Mouse (Mus musculus): ENCODE measurements around the gene Taf1b. TPM values are rescaled to one million over a fixed set of nuclear protein-coding genes. Genes with fewer than 3 reads are reported as not detected.
"Not testable (repeated sequence)": the region's sequence is repeated elsewhere in the genome, so short reads cannot be mapped to it uniquely, and the experiment has no call there.

The Taf1b gene
- total RNA-seq (2021), result 1 to 10 TPM; 7.2 to 8.9 TPM
- long read RNA-seq, experiment 1, transcript Taf1b-201 (15 exons, 2,209 nt), result major isoform, 13 of 16 reads
- long read RNA-seq, experiment 1, partial matches to known transcripts, result 1 of 16 reads
- long read RNA-seq, experiment 1, other reads (novel, unspliced or antisense), result 2 of 16 reads
- long read RNA-seq, experiment 2, transcript Taf1b-201 (15 exons, 2,209 nt), result major isoform, 9 of 11 reads
- long read RNA-seq, experiment 2, partial matches to known transcripts, result 0 of 11 reads
- long read RNA-seq, experiment 2, other reads (novel, unspliced or antisense), result 1 of 11 reads

DNA sequence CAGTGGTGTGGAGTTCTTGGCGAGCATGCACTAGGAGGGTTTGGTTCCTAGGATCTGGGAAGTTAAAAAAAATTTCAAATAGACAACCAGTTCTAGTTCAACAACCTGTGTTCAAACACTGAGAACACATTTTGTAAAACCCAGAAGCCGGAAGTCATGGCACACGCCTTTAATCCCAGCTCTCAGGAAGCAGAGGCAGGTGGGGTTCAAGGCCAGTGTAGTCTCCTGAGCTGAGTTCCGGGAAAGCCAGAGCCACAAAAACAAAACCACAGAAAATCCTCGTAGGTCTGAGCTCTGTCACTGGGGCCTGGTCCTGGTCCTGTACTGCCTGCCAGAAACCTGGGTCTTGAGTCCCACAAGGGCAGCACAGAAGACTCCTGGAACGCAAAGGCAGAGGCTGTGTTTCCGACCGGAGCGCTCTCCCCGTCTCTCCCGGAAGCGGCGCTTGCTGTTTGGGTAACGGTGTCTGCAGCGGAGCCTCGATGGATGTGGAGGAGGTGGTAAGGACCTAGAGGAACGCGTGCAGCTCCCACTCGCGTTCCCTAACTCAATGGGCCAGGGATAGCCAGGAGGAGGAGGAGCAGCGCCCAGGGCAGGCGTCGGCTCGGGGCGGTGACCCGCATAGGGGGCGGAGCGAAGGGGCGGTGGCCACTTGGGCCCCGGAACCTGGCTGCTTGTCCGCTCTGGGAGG, at the start of gene Taf1b:
Taf1b (plus strand) TSS at position 210 of the 691 bp plus-strand sequence.
- TF ChIP-seq CTCF (IDR thresholded peaks at IDR 0.05), result no peak
- H3K4me3 ChIP-seq, result peak within 1 kb of the TSS; percentile 80
- H3K27ac ChIP-seq, result peak within 1 kb of the TSS; percentile 90
- intact Hi-C loops (cut with DNase I), result loop anchor here (5.0 kb wide), 1 partner anchor 69 kb away; no protein-coding TSS in a partner anchor
- peak; percentile 87 for DNase-seq

GRCm38 (mm10) chr12:24460406-24460805, 37.8 kb upstream of the Taf1b start:
- no peak overlapping the region for H3K4me3 ChIP-seq
- no peak for TF ChIP-seq CTCF (IDR thresholded peaks at IDR 0.05)
- intact Hi-C loops (cut with DNase I), result no loop called here

DNA sequence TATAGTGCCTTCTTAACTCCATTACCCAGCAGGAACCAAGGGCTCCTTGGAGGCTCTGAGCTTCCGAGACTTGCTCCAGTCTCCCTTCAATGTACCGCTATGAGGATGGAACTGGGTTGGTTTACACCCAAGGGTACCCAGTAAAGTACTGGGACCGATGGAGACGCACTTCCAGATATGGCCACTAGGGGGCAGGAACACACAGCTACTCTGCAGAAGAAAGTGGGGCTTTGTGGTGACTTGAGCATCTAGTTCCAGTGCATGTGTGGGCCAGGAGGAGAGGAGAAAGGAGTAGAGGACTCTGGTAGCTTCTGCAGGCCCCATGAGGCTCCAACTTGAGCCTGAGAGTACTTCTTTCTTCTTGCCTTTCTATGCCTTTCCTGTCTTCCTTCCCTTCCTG, 36.0 kb upstream of the Taf1b start:
- not testable (repeated sequence) for DNase-seq

More at GRCm38 (mm10) chr12:24460406-24460805, 37.8 kb upstream of the Taf1b start:
- no peak overlapping the region for H3K27ac ChIP-seq
- DNase-seq, result no peak

DNA sequence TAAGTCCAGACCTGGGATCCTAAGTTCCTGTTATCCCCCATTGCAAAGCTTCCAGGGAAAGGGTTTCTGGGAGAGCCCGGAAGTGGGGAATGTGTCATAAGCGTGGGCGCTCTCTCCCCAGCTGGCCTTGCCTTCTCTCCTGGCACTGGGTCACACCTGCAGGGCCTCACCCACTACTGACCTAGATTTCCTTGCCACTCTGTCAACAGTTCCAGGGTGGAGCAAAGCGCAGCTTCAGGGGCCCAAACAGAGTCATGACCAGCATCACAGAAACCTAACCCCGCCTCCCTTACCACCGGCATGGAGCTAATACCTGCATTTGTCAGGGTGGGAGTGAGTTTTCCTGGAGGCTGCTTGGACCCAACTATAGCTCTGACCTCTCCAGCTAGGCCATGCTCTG, 34.7 kb upstream of the Taf1b start:
- H3K27ac ChIP-seq; H3K4me3 ChIP-seq; DNase-seq; intact Hi-C loops (cut with DNase I): not testable (repeated sequence)

More for the DNA sequence above, 36.0 kb upstream of the Taf1b start:
- H3K27ac ChIP-seq; intact Hi-C loops (cut with DNase I); H3K4me3 ChIP-seq: not testable (repeated sequence)
- peak; percentile 79 for TF ChIP-seq CTCF (IDR thresholded peaks at IDR 0.05)

- no peak for TF ChIP-seq CTCF (IDR thresholded peaks at IDR 0.05)
- DNase-seq, result no peak
- Histone ChIP-seq H3K27ac (no peak overlapping the region), H3K4me3 (no peak overlapping the region)
- intact Hi-C loops (cut with DNase I), result no loop called here
Measured at GRCm38 (mm10) chr12:24468966-24469365, 29.2 kb upstream of the Taf1b start.

GRCm38 (mm10) chr12:24470943-24471342, 27.2 kb upstream of the Taf1b start:
- peak; percentile 53 for DNase-seq
- Histone ChIP-seq H3K4me3 (no peak overlapping the region), H3K27ac (no peak overlapping the region)
- TF ChIP-seq CTCF (IDR thresholded peaks at IDR 0.05), result peak; percentile 87
- intact Hi-C loops (cut with DNase I), result loop anchor here (2.0 kb wide), 2 partner anchors 130 to 226 kb away; no protein-coding TSS in a partner anchor

- intact Hi-C loops (cut with DNase I), result no loop called here
- Histone ChIP-seq H3K27ac (no peak overlapping the region), H3K4me3 (no peak overlapping the region)
- no peak for TF ChIP-seq CTCF (IDR thresholded peaks at IDR 0.05)
- no peak for DNase-seq
Measured at GRCm38 (mm10) chr12:24473221-24473620, 24.9 kb upstream of the Taf1b start.

DNA sequence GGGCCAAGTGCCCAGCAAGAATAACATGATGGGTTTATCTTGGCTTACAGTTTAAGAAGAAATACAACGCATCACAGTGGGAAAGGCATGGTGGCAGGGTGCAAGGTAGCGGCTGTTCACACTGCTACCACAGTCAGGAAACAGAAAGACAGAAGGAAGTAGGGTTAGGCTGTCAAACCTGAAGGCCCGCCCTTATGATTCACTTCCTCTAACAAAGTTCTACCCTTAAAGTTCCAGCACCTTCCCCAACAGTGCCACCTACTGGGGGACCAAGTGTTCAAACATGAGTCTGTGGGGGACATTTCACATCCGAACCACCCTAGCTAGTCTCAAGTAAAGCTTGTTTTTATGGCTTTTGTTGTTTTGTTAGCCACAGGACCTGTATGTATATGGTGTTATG, 13.2 kb upstream of the Taf1b start:
- intact Hi-C loops (cut with DNase I), result no loop called here
- H3K27ac ChIP-seq, result no peak overlapping the region
- TF ChIP-seq CTCF (IDR thresholded peaks at IDR 0.05), result peak; percentile 5; the same call in 1 of the 2 replicates
- no peak for DNase-seq
- H3K4me3 ChIP-seq, result no peak overlapping the region

GRCm38 (mm10) chr12:24486882-24487281, 11.3 kb upstream of the Taf1b start:
- intact Hi-C loops (cut with DNase I), result no loop called here
- H3K4me3 ChIP-seq, result no peak overlapping the region
- no peak for DNase-seq
- no peak for TF ChIP-seq CTCF (IDR thresholded peaks at IDR 0.05)
- no peak overlapping the region for H3K27ac ChIP-seq

DNA sequence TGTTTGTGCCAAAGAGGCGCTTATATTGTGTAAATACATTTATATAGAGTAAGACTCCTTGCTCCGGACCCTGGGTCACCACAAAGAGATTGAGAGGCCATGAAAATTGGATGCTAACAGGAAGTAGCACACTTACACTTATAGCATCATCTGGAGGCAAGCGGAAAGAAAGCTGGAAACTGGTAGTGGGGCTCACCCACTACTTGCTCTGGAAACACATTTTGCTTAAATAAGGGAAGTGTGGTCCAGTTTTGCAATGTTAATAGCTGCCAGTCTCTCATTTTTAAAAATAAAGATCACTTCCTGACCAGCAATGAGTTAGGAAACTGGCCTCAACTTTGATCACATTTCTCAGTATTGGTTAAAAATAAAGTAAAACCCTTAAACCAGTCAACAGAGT, 5.7 kb upstream of the Taf1b start:
- DNase-seq; H3K4me3 ChIP-seq; intact Hi-C loops (cut with DNase I); H3K27ac ChIP-seq: not testable (repeated sequence)

DNA sequence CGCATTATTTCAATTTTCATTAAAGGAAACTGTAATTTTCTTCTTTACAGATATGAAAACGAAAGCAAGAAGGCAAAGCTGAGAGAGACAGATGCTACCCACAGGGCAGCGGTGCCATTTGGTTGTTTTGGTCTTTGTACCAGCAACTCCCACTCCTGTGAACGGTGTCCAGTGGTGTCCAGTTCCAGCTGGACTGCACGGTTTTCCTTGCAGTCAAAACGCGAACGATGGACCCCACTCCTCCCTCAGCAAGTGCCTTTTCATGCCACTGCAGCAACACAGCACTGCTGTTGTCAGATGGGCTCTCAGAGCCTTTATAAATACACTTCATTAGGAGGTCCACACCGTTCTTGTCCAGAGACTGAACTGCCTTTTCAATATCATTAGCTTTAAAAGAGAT, 5.1 kb upstream of the Taf1b start:
- no peak for DNase-seq
- intact Hi-C loops (cut with DNase I), result no loop called here
- peak overlapping the region; percentile 56 for H3K4me3 ChIP-seq
- TF ChIP-seq CTCF (IDR thresholded peaks at IDR 0.05), result no peak
- H3K27ac ChIP-seq, result peak overlapping the region; percentile 21; the same call in 1 of the 2 replicates

DNA sequence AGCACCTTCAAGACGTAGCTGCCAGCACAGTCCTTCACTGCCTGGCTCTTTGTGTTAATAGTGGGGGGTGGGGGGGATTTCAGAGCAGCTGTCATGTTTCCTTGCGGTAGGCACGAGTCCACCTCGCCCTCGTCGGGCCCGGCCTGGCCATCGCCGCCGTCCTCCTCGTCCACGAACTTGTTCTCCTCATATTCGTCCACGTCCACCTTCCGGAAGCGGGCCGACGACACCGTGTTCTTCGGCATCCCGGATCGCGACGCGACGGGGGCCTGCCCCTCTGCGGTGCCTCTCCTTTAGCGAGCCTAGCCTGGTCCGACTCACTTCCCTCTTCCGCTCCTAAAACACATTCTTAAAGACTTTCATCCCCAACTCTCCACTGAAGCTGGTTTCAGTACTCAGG, 4.7 kb upstream of the Taf1b start:
- H3K27ac ChIP-seq, result no peak overlapping the region; the same call in 1 of the 2 replicates
- peak; percentile 34 for DNase-seq
- no peak for TF ChIP-seq CTCF (IDR thresholded peaks at IDR 0.05)
- H3K4me3 ChIP-seq, result peak overlapping the region; percentile 56
- intact Hi-C loops (cut with DNase I), result no loop called here

GRCm38 (mm10) chr12:24494791-24495190, 3.4 kb upstream of the Taf1b start:
- H3K4me3 ChIP-seq, H3K27ac ChIP-seq, DNase-seq: not testable (repeated sequence)
- intact Hi-C loops (cut with DNase I), result loop anchor here (5.0 kb wide), 1 partner anchor 73 kb away; no protein-coding TSS in a partner anchor

DNA sequence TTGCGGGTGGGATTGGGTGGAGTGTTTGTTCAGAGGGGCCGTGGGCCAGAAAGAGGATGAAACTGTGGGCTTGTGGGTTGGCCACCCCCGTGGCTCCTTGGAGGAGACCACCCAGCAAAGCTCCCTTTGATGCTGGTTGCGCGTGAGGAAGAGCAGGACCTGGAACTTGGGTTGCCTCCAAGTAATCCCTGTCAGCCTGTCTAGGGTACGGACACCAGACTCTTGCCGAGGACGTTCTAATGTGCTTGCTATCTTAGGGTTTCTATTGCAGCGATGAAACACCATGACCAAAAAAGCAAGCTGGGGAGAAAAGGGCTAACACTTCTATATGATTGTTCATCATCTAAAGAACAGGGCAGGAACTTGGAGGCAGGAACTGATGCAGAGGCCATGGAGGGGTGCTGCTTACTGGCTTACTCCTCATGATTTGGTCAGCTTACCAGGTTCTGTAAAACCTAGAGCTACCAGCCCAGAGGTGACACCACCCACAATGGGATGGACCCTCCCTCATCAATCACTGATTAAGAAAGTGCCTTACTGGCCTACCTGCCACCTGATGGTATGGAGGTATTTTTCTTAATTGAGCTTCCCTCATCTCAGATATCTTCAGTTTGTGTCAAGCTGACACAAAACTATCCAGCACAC, 804 bp downstream of the Taf1b start:
- intact Hi-C loops (cut with DNase I), result loop anchor here (5.0 kb wide), 1 partner anchor 68 kb away; no protein-coding TSS in a partner anchor
- Histone ChIP-seq H3K4me3 (peak overlapping the region; percentile 80), H3K27ac (peak overlapping the region; percentile 90)
- not testable (repeated sequence) for DNase-seq

All from gastrocnemius, adult 2 months (tissue).